Mouse (Mus musculus): ENCODE data around the gene H2-Eb1.

DNA sequence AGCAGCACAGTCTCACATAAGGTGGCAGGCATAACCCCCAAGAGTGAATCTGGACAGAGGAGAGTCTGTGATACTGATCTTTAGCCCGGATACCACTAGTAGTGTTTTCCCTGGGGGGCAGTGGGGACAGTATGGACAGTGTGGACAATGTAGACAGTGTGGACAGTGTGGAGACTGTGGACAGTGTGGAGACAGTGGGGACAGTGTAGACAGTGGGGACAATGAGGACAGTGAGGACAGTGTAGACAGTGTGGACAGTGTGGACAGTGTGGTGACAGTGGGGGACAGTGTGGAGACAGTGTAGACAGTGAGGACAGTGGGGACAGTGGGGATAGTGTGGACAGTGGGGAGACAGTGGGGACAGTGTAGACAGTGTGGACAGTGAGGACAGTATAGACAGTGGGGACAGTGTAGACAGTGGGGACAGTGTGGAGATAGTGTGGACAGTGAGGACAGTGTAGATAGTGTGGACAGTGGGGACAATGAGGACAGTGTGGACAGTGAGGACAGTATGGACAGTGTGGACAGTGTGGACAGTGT is 25.1 kb upstream of the H2-Eb1 start:
- no peak for TF ChIP-seq CTCF (IDR thresholded peaks at IDR 0.05; ENCODE audit: low read depth, low read length)
- TF ChIP-seq POLR2A (IDR thresholded peaks at IDR 0.05; ENCODE audit: extremely low read depth, insufficient read depth, low read length), result no peak

Data from liver, adult 2 months (tissue).